Mouse (Mus musculus) liver, embryonic 13.5 days (tissue): ENCODE measurements around the gene Dclk1. TPM values are rescaled to one million over a fixed set of nuclear protein-coding genes. Genes with fewer than 3 reads are reported as not detected.

Experiments
- ATAC-seq: fragments of 200-750 bp; cut with Nextera tagmentation; 2 replicates; pipeline ENCODE4 v1.8.0; 2017; ENCODE audit warnings: low read depth, mild to moderate bottlenecking, moderate number of reproducible peaks, moderate library complexity
- DNase-seq: peaks from one replicate; pipeline ENCODE4 v3.0.0; 2022
- H3K27ac ChIP-seq: fragments of 300-500 bp; sonication (generic); 2 replicates; pipeline ENCODE4 v1.5.1; 2015; ENCODE audit warnings: moderate library complexity, mild to moderate bottlenecking, inconsistent platforms
- H3K27me3 ChIP-seq: fragments of 300-500 bp; sonication (generic); 2 replicates; pipeline ENCODE4 v1.6.1; 2015; ENCODE audit warnings: mild to moderate bottlenecking, inconsistent platforms
- H3K36me3 ChIP-seq: fragments of 300-500 bp; sonication (generic); 2 replicates; pipeline ENCODE4 v1.6.1; 2015; ENCODE audit warnings: mild to moderate bottlenecking, inconsistent platforms
- H3K4me1 ChIP-seq: fragments of 300-500 bp; sonication (generic); replicated peaks from 2 replicates; pipeline ENCODE4 v1.6.1; 2015; ENCODE audit warnings: inconsistent platforms
- H3K4me2 ChIP-seq: fragments of 300-500 bp; sonication (generic); 2 replicates; pipeline ENCODE4 v1.6.1; 2015; ENCODE audit warnings: inconsistent platforms, mild to moderate bottlenecking, moderate library complexity
- H3K4me3 ChIP-seq: fragments of 300-500 bp; sonication (generic); replicated peaks from 2 replicates; pipeline ENCODE4 v1.5.1; 2015; ENCODE audit warnings: mild to moderate bottlenecking, inconsistent platforms
- H3K9ac ChIP-seq: fragments of 300-500 bp; sonication (generic); 2 replicates; pipeline ENCODE4 v1.6.1; 2015; ENCODE audit warnings: mild to moderate bottlenecking, inconsistent platforms
- H3K9me3 ChIP-seq: fragments of 300-500 bp; sonication (generic); replicated peaks from 2 replicates; pipeline ENCODE4 v1.6.1; 2016; ENCODE audit warnings: inconsistent platforms
- WGBS: fragments of 180-500 bp; shearing (Covaris S2); methylation state at CpG from one replicate; pipeline ENCODE4 v1.1.7; 2015; ENCODE audit not compliant: insufficient replicate concordance; 5-methylcytosine and 5-hydroxymethylcytosine counted together
- polyA plus RNA-seq: library from polyadenylated mRNA; unstranded; fragments of >200 nt; fragmentation: Nextera tagmentation; extraction: Ambion mirVana; gene quantifications from 2 replicates; pipeline ENCODE4 v1.2.1, GENCODE M21; 2015

Gene Dclk1
- polyA plus RNA-seq, 1 experiment from 2014 or later, result 1.1 TPM

DNA sequence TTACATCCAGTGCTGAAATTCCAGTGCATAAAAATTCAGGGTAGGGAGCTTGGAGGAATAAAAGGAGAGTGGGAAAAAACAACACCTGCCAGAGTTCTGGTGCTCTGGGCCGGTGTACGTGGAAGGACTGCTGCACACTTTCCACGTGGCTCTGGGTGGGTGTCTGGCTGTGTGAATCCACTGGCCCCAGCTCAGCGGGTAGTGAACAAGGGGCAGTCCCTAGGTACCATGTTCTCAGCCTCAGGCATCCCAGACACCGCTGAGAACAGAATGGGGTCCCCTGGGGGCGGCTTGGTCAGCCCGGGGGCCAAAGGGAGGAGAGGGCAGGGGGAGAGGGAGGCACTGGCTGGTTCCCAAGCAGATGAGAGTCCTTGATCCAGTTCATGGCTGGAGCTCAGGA is 164.5 kb downstream of the Dclk1 start:
- no peak overlapping the region for H3K9ac ChIP-seq
- ATAC-seq (no peak), DNase-seq (no peak)
- no peaks in the 10 kb centered on the region for H3K36me3 ChIP-seq
- no peak overlapping the region for H3K4me3 ChIP-seq
- WGBS, result 61% methylated on average over 7 of the region's 7 CpGs
- H3K4me1 ChIP-seq, result no peaks in the 10 kb centered on the region
- H3K27ac ChIP-seq, result no peak overlapping the region
- H3K4me2 ChIP-seq, result no peak overlapping the region
- no peaks in the 10 kb centered on the region for H3K27me3 ChIP-seq
- H3K9me3 ChIP-seq, result no peaks in the 10 kb centered on the region

DNA sequence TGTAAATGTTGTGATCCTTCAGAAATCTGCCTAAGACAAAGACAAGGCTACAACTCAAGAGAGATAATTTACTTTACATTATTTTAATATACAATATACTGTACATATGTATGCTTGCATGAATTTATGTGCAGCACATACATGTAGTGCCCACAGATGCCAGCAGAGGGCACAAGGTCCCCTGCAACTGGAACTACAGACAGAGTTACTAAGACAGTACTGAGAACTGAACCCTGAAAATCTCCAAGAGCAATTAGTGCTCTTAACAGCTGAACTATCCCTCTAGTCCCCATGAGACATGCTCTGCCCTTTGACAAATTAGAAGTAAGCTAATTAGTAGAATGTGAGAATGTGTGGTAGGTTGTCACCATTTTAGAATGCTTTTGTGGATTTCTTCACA is 169.4 kb downstream of the Dclk1 start:
- H3K36me3 ChIP-seq, result no peaks in the 10 kb centered on the region
- ATAC-seq, result no peak
- H3K9me3 ChIP-seq, result no peaks in the 10 kb centered on the region
- H3K27me3 ChIP-seq, result no peaks in the 10 kb centered on the region
- H3K4me2 ChIP-seq, result no peak overlapping the region
- H3K9ac ChIP-seq, result no peak overlapping the region
- no peaks in the 10 kb centered on the region for H3K4me1 ChIP-seq
- DNase-seq, result no peak
- H3K4me3 ChIP-seq, result no peak overlapping the region
- no peak overlapping the region for H3K27ac ChIP-seq

GRCm38 (mm10) chr3:55415527-55415950 is 173.4 kb downstream of the Dclk1 start:
- Histone ChIP-seq H3K9me3 (no peaks in the 10 kb centered on the region), H3K4me2 (no peak overlapping the region), H3K27me3 (no peaks in the 10 kb centered on the region), H3K27ac (no peak overlapping the region), H3K4me1 (no peaks in the 10 kb centered on the region), H3K4me3 (no peak overlapping the region), H3K9ac (no peak overlapping the region), H3K36me3 (no peaks in the 10 kb centered on the region)
- 23% methylated on average over 14 of the region's 14 CpGs for WGBS
- ATAC-seq (no peak), DNase-seq (no peak)

DNA sequence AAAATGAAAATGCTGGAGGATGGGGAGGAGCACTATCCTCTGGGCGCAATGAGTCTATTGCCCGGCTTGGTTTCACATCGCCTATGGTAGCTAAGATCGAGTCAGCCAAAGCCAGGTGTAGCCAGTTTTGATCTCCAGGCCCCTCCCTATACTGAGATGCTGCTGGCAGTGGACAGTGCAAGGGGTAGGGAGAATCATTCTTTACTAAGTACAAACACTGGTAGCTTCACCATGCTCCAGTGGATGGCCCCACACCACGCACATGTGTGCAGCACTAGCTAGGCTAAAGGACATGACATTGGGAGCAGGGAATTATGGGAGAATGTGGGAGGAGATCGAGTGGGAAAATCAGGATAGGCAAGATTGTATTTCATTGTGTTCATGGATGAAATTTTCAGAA is 176.7 kb downstream of the Dclk1 start:
- H3K27ac ChIP-seq, result no peak overlapping the region
- H3K9ac ChIP-seq, result no peak overlapping the region
- H3K36me3 ChIP-seq, result no peaks in the 10 kb centered on the region
- H3K4me1 ChIP-seq, result no peaks in the 10 kb centered on the region
- DNase-seq (no peak), ATAC-seq (no peak)
- no peak overlapping the region for H3K4me3 ChIP-seq
- WGBS, result 54% methylated on average over 6 of the region's 6 CpGs
- no peaks in the 10 kb centered on the region for H3K27me3 ChIP-seq
- H3K9me3 ChIP-seq, result no peaks in the 10 kb centered on the region
- no peak overlapping the region for H3K4me2 ChIP-seq

- no peak for ATAC-seq
- Histone ChIP-seq H3K36me3 (no peaks in the 10 kb centered on the region), H3K4me1 (no peaks in the 10 kb centered on the region), H3K27me3 (no peaks in the 10 kb centered on the region), H3K27ac (no peak overlapping the region), H3K9ac (no peak overlapping the region), H3K4me2 (no peak overlapping the region), H3K9me3 (no peaks in the 10 kb centered on the region), H3K4me3 (no peak overlapping the region)
- WGBS, result 31% methylated on average over 3 of the region's 3 CpGs
- no peak for DNase-seq
Observed at GRCm38 (mm10) chr3:55419334-55419733, 177.2 kb downstream of the Dclk1 start.

GRCm38 (mm10) chr3:55420436-55421083 is 178.4 kb downstream of the Dclk1 start:
- Histone ChIP-seq H3K4me3 (no peak overlapping the region), H3K27ac (no peak overlapping the region), H3K36me3 (no peaks in the 10 kb centered on the region), H3K4me1 (no peaks in the 10 kb centered on the region), H3K27me3 (no peaks in the 10 kb centered on the region), H3K9ac (no peak overlapping the region), H3K9me3 (no peaks in the 10 kb centered on the region), H3K4me2 (no peak overlapping the region)
- WGBS, result 53% methylated on average over 8 of the region's 8 CpGs
- DNase-seq, result no peak
- no peak for ATAC-seq

DNA sequence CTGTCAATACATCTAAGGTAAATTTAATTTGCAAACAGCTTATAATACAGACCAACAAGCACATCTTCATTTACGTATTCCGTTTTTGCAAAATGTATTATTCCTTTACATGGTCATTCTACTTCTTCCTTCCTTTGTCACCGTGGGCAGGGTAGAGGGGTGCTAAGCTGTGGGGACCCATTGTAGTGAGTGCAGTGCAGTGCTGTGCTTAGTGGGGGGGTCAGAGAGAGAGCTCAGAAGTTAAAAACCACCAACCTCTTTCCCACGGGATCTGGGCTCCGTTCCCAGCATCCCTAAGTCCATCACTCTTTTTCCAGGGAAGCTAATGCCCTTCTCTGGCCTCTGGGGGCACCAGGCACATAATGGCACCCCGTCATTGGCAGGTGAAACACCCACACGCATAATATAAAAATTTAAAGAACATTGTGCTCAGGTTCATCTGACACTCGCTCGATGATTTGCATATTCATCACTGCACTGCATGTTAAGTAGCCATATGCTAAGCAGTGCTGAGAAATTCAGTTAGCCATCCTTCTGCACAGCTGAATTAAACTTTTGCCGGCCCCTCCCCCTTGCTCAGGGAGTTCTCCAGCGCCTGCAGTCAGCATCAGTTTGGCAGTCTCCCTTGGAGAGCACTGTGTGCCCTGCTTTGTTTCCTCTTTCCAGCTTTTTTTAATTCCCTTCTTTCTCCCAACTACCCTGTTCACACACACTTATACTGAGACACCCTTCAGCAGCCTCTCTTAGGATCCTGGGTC is 181.7 kb downstream of the Dclk1 start:
- no peak for ATAC-seq
- no peak for DNase-seq

GRCm38 (mm10) chr3:55430022-55430549 is 187.9 kb downstream of the Dclk1 start:
- no peak overlapping the region for H3K4me2 ChIP-seq
- no peak for DNase-seq
- ATAC-seq, result no peak

More for the DNA sequence above, 181.7 kb downstream of the Dclk1 start:
- H3K4me3 ChIP-seq, result no peak overlapping the region
- no peaks in the 10 kb centered on the region for H3K9me3 ChIP-seq
- H3K36me3 ChIP-seq, result no peaks in the 10 kb centered on the region
- H3K4me1 ChIP-seq, result no peaks in the 10 kb centered on the region
- no peak overlapping the region for H3K9ac ChIP-seq
- 34% methylated on average over 11 of the region's 11 CpGs for WGBS
- H3K27ac ChIP-seq, result no peak overlapping the region
- no peak overlapping the region for H3K4me2 ChIP-seq
- H3K27me3 ChIP-seq, result no peaks in the 10 kb centered on the region

DNA sequence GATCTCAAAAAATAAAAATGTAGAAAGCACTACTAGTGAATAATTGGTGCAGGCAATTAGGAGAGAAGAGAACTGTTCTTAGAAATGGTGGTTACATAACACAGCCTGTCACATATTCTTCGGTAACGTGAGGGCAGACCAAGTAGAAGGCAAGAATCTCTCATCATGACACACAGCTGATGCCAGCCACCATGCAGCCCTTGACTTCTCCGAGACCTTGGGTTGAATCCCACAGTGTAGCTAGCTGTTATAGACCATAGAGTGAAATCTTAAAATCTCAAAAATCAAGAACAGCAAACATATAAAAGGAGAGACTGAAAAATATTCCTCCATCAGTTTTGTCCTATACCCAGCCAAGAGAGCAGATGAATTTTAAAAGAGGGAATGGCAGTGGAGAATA is 189.1 kb downstream of the Dclk1 start:
- WGBS, result 70% methylated on average over 3 of the region's 3 CpGs
- Histone ChIP-seq H3K27ac (no peak overlapping the region), H3K4me1 (no peaks in the 10 kb centered on the region), H3K36me3 (no peaks in the 10 kb centered on the region), H3K9me3 (no peaks in the 10 kb centered on the region), H3K4me2 (no peak overlapping the region), H3K4me3 (no peak overlapping the region), H3K27me3 (no peaks in the 10 kb centered on the region), H3K9ac (no peak overlapping the region)
- ATAC-seq (no peak), DNase-seq (no peak)

More at GRCm38 (mm10) chr3:55430022-55430549, 187.9 kb downstream of the Dclk1 start:
- no peaks in the 10 kb centered on the region for H3K36me3 ChIP-seq
- H3K27ac ChIP-seq, result no peak overlapping the region
- no peaks in the 10 kb centered on the region for H3K4me1 ChIP-seq
- H3K9ac ChIP-seq, result no peak overlapping the region
- H3K9me3 ChIP-seq, result no peaks in the 10 kb centered on the region
- H3K27me3 ChIP-seq, result no peaks in the 10 kb centered on the region
- no peak overlapping the region for H3K4me3 ChIP-seq
- WGBS, result 60% methylated on average over 2 of the region's 2 CpGs

DNA sequence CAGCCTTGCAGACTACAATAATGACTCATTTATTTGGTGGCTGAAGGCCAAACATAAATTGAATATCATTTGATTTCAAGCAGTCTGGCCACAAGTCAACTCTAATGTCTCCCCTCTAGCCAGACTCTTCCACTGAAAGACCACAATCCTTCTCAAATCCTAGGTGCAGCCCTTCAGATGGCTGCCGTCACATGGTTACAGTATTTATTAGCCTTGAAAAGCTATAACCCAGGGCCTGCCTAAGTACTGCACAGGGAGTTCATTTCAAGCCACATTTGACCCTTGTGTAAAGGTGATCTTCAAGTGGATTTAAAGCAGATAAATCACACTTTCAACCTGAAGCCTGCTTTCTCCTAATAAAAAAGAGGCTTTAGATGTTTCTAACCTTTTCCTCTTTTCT is 192.1 kb downstream of the Dclk1 start:
- no peak overlapping the region for H3K4me2 ChIP-seq
- no peaks in the 10 kb centered on the region for H3K27me3 ChIP-seq
- no peak overlapping the region for H3K27ac ChIP-seq
- 69% methylated on average over 1 of the region's 1 CpGs for WGBS
- no peaks in the 10 kb centered on the region for H3K36me3 ChIP-seq
- no peak overlapping the region for H3K4me3 ChIP-seq
- no peaks in the 10 kb centered on the region for H3K4me1 ChIP-seq
- no peak overlapping the region for H3K9ac ChIP-seq
- no peak for DNase-seq
- no peak for ATAC-seq
- H3K9me3 ChIP-seq, result no peaks in the 10 kb centered on the region

DNA sequence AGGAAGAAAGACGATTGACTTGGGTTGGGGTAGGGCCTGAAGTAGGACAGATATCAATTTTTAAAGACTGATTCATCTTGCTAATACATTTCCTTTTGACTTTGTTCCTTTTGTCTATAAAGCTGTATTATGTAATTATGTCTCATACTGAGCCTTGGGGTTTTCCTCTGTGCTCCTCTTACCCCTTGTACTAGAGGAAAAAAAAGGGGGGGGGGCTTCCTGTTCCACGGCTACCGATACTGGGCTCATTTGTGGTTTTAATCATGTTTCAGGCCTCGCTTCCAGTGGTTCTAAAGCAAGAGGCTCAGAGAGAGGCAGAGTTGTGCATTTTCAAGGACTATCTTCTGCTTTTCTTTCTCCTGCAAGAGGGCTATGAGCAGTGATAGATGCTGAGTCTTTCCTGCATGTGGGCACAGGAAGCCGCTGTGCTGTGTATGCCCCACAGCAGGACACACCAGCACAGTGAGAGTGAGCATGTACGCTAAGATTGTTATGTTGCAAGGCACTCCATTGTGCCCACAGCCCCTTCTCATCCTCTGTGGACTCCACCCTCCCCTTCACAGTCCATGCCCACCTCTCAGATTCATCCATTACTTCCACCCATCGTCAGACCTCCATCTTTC is 196.8 kb downstream of the Dclk1 start:
- Histone ChIP-seq H3K4me2 (no peak overlapping the region), H3K4me1 (no peaks in the 10 kb centered on the region), H3K4me3 (no peak overlapping the region), H3K9me3 (no peaks in the 10 kb centered on the region), H3K27ac (no peak overlapping the region), H3K36me3 (no peaks in the 10 kb centered on the region), H3K27me3 (no peaks in the 10 kb centered on the region), H3K9ac (no peak overlapping the region)
- 27% methylated on average over 7 of the region's 7 CpGs for WGBS
- no peak for ATAC-seq
- no peak for DNase-seq
